Mouse (Mus musculus): ENCODE measurements around the gene Polr2l. TPM values are rescaled to one million over a fixed set of nuclear protein-coding genes. Genes with fewer than 3 reads are reported as not detected.

The Polr2l gene
- polyA plus RNA-seq, 1 experiment from 2014 or later = 73.3 TPM

DNA sequence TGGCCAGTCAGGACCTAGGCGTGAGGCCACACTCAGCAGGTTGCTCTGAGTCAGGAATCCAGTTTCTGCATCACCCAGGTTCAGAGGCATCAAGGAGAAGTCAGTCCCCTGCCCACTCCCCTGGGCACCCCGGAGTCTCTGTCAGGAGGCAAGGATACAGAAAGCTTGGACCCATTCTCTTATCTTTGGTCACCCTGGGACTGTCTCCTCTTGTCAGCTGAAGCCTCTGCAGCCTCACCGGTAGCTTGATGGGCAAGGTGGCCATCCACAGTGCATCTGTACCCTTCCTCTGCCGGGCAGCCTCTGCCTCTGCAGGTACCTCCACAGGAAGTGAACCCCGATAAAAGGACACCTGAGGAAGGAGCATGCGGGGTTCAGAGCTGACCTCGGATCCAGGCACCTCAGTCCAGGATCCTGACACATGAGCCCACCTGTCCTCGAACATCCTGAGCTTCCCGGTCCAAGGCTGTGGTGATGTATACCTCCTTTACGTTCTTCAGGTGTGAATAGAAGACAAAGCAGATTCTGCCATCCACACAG is 35.7 kb downstream of the Polr2l start:
- Histone ChIP-seq H3K36me3 (ENCODE audit: control insufficient read depth, insufficient read depth, low read length) (peaks cover 20% of the 10 kb centered on the region), H3K27me3 (ENCODE audit: control insufficient read depth, insufficient read depth, low read length) (no peaks in the 10 kb centered on the region), H3K4me2 (ENCODE audit: low read depth, severe bottlenecking) (no peak overlapping the region), H3K4me3 (ENCODE audit: low read depth, low read length) (no peak overlapping the region), H3K27ac (replicated peaks; ENCODE audit: low read depth, low read length) (no peak overlapping the region), H3K4me1 (ENCODE audit: control insufficient read depth, insufficient read depth, low read length) (peaks cover 29% of the 10 kb centered on the region), H3K9ac (ENCODE audit: low read length) (no peak overlapping the region), H3K9me3 (ENCODE audit: control insufficient read depth, low read length) (no peaks in the 10 kb centered on the region)
- no peak for DNase-seq (ENCODE audit: low spot score)
- 96% methylated on average over 10 of the region's 10 CpGs for WGBS
- no peak for ATAC-seq (ENCODE audit: insufficient number of reproducible peaks, low FRiP score, low TSS enrichment, low read depth)

DNA sequence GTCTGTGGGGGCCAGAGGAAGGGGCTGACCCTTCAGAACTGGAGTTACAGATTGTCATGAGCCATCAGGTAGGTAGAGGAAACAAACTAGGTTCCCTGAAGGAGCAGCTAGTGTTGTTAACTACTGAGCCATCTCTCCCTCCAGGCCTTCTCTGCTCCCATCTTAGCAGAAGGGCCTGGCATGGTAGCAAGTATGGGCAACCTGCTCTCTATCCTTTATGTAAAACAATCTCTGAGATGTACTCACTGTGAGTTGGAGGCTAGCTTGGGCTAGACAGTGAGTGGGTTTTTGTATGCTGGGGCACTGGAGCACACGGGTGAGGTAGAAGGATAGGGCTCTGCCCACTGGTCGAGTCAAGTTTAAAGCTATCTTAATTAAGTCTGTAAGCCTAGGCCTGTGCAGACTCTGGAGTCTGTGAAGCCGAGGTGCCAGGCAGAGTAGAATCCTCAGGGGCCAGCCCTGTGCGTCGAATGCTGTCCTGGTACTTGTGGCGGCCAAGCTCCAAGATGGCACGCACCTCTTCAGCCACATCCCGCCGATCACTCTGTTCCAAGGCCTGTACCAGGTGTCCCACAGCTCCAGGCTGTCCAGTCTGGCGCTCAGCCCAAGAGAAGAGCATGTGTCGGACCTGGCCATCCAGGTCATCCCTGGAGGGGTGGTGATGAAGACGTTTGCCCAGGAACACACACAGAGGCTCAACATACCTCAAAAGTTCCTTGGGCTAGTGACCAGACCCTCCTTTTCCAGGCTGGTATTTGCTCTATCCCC is 36.5 kb downstream of the Polr2l start:
- Histone ChIP-seq H3K4me2 (ENCODE audit: low read depth, severe bottlenecking) (no peak overlapping the region), H3K27ac (replicated peaks; ENCODE audit: low read depth, low read length) (no peak overlapping the region), H3K9me3 (ENCODE audit: control insufficient read depth, low read length) (no peaks in the 10 kb centered on the region), H3K4me3 (ENCODE audit: low read depth, low read length) (no peak overlapping the region), H3K36me3 (ENCODE audit: control insufficient read depth, insufficient read depth, low read length) (peaks cover 20% of the 10 kb centered on the region), H3K4me1 (ENCODE audit: control insufficient read depth, insufficient read depth, low read length) (peaks cover 28% of the 10 kb centered on the region), H3K9ac (ENCODE audit: low read length) (no peak overlapping the region), H3K27me3 (ENCODE audit: control insufficient read depth, insufficient read depth, low read length) (no peaks in the 10 kb centered on the region)
- no peak for DNase-seq (ENCODE audit: low spot score)
- 94% methylated on average over 12 of the region's 12 CpGs for WGBS
- ATAC-seq (ENCODE audit: insufficient number of reproducible peaks, low FRiP score, low TSS enrichment, low read depth) = no peak

DNA sequence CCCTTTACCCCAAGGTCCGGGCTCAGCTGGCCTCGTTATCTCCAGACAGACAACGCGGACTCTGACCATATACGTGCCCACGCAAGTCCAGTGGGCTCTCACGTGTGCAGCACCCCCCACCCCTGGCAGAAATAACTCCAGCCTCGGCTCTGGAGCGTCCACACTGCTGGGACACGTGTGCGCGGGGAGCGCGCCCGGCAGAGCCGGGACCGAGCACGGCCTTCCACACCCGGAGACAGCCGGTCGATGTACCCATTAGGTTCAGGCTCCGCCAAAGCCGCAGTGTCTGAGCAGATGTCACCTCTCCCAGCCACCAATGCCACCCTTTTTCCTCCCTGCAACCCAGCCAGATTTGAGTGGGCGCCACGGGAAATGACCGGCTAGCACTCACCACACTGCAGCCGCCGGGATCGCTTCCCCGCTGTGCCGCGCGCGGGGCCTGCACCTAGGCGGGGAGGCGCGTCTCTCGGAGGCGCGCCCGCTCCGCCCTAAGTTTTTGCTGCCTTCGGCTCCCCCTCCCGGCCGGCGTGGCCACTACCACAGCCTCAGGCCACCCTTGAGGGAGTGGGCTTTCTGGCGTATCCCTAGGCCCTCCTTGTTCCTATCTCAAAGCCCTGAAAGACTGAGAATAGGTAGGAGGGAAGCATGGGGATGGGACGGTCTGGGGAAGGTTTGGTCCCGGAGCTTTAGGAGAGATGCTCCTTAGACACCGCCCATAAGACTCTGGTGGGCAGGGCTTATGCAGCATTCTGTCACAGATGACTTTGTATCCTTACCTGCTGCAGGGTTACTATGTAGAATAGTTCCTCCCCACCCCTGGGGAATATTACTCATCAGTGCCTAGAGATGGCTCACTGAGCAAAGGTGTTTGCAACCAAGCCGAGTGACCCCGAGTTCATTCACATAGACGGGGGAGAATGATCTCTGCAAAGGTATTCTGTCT is 37.5 kb downstream of the Polr2l start, which contains the start of gene Slc25a22:
Gene Slc25a22 (minus strand): TSS at position 715 of the 943 bp plus-strand sequence.
- Histone ChIP-seq H3K4me3 (ENCODE audit: low read depth, low read length) (peak within 1 kb of the TSS; percentile 43), H3K36me3 (ENCODE audit: control insufficient read depth, insufficient read depth, low read length) (peaks cover 20% of the 10 kb centered on the region), H3K9me3 (ENCODE audit: control insufficient read depth, low read length) (no peaks in the 10 kb centered on the region), H3K27me3 (ENCODE audit: control insufficient read depth, insufficient read depth, low read length) (no peaks in the 10 kb centered on the region), H3K4me1 (ENCODE audit: control insufficient read depth, insufficient read depth, low read length) (peaks cover 18% of the 10 kb centered on the region), H3K27ac (replicated peaks; ENCODE audit: low read depth, low read length) (no peak within 1 kb of the TSS), H3K4me2 (ENCODE audit: low read depth, severe bottlenecking) (peak within 1 kb of the TSS; percentile 88), H3K9ac (ENCODE audit: low read length) (peak within 1 kb of the TSS; percentile 72)
- ATAC-seq (ENCODE audit: insufficient number of reproducible peaks, low FRiP score, low TSS enrichment, low read depth) (peak; percentile 48), DNase-seq (ENCODE audit: low spot score) (peak; percentile 90)
- 6% methylated on average over 53 of the region's 53 CpGs for WGBS

DNA sequence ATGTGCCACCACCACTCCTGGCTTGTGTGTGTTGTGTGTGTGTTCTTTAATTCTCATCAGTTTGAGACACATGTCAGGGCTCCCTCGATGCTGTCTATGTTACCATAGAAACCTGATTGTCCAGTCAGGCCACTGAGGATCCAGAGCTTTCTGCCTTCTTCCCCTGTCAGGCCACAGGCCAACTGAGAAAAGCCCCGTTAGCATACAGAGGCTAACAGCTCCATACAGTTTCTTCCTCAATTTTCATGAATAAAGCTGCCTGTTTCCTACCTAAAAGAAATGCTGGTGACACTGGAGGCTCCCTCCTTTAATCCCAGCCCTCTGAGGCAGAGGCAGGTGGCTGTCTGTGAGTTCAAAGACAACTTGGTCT is 38.4 kb downstream of the Polr2l start:
- ATAC-seq (ENCODE audit: insufficient number of reproducible peaks, low FRiP score, low TSS enrichment, low read depth) (no peak), DNase-seq (ENCODE audit: low spot score) (no peak)
- no peak overlapping the region for H3K9ac ChIP-seq (ENCODE audit: low read length)
- peaks cover 16% of the 10 kb centered on the region for H3K36me3 ChIP-seq (ENCODE audit: control insufficient read depth, insufficient read depth, low read length)
- no peak overlapping the region for H3K27ac ChIP-seq (replicated peaks; ENCODE audit: low read depth, low read length)
- no peaks in the 10 kb centered on the region for H3K9me3 ChIP-seq (ENCODE audit: control insufficient read depth, low read length)
- H3K4me1 ChIP-seq (ENCODE audit: control insufficient read depth, insufficient read depth, low read length) = peaks cover 11% of the 10 kb centered on the region
- WGBS = 71% methylated on average over 2 of the region's 2 CpGs
- peak overlapping the region; percentile 43 for H3K4me3 ChIP-seq (ENCODE audit: low read depth, low read length)
- H3K27me3 ChIP-seq (ENCODE audit: control insufficient read depth, insufficient read depth, low read length) = no peaks in the 10 kb centered on the region
- H3K4me2 ChIP-seq (ENCODE audit: low read depth, severe bottlenecking) = peak overlapping the region; percentile 88

DNA sequence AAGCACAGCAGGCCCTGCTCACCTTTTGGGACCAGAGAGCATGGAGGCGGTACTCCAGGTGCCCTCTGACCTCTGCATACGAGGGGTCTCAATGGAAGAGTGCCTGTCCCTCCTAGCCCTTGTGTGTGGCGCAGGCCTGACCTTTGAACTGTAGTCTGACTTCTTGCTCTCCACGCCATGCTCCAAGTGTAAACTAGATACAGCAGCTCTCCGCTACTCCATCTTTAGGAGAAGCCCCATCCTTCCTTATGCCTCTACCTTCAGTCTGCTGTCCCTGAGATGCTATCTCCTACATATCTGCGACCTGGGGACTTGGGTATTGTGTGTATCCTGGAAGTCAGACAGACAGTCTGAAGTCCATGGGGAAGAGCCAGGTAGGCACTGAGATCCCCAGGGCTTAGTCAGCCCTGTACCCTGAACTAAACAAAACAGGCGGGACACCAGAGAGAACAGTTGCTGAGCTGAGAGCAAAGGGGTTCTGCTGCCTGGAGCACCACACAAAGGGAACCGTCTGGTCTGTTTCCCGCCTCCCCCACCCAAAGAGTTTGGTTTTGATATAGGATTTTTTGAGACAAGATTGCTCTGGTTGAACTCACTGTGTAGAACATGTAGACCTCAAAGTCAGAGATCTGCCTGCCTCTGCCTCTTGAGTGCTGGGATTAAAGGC is 38.9 kb downstream of the Polr2l start:
- Histone ChIP-seq H3K27ac (replicated peaks; ENCODE audit: low read depth, low read length) (no peak overlapping the region), H3K4me2 (ENCODE audit: low read depth, severe bottlenecking) (no peak overlapping the region; the same call in 1 of the 2 replicates)
- ATAC-seq (ENCODE audit: insufficient number of reproducible peaks, low FRiP score, low TSS enrichment, low read depth) = no peak

DNA sequence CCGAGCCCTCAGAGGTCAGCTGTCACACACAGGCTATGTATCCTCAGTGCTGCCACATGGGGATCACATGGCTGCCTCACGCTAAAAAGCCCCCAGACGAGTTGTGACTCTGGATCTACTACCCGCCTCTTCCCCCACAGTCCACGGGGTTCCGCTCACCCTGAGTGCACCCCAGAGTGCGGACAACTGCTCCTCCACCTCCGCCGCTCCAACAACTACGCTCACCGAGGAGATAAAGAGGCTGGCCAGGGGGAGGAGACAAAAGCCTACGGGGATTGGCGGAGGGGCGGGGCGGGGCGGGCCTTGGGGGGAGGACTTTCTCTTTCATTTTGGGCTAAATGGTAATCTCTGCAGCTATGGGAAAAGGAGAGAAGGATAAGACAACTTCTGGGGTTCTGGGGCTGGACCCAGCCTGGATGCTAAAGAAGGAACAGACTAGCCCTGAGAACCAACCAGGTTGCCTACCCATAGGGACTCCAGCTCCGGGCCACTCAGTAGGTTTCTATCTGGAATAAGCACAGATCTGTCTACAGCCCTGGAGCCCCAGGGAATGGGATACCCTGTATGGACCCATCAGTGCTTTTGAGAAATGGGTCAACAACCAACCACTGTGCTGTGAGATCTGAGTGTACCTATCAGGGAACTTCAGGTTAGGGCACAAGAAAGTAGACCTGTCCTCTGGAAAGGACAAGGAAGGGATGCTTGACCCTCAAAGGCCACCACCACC is 39.6 kb downstream of the Polr2l start:
- H3K36me3 ChIP-seq (ENCODE audit: control insufficient read depth, insufficient read depth, low read length) = peaks cover 13% of the 10 kb centered on the region
- 4% methylated on average over 16 of the region's 17 CpGs for WGBS
- no peak overlapping the region for H3K27ac ChIP-seq (replicated peaks; ENCODE audit: low read depth, low read length)

More for the DNA sequence above, 38.9 kb downstream of the Polr2l start:
- no peak for DNase-seq (ENCODE audit: low spot score)
- H3K27me3 ChIP-seq (ENCODE audit: control insufficient read depth, insufficient read depth, low read length) = no peaks in the 10 kb centered on the region
- H3K36me3 ChIP-seq (ENCODE audit: control insufficient read depth, insufficient read depth, low read length) = peaks cover 16% of the 10 kb centered on the region
- peaks cover 10% of the 10 kb centered on the region for H3K4me1 ChIP-seq (ENCODE audit: control insufficient read depth, insufficient read depth, low read length)
- H3K4me3 ChIP-seq (ENCODE audit: low read depth, low read length) = 0 out of 2 replicates have a peak overlapping the region, but pooled peaks have one; percentile 43
- WGBS = 77% methylated on average over 9 of the region's 9 CpGs
- H3K9me3 ChIP-seq (ENCODE audit: control insufficient read depth, low read length) = no peaks in the 10 kb centered on the region
- no peak overlapping the region for H3K9ac ChIP-seq (ENCODE audit: low read length)

DNA sequence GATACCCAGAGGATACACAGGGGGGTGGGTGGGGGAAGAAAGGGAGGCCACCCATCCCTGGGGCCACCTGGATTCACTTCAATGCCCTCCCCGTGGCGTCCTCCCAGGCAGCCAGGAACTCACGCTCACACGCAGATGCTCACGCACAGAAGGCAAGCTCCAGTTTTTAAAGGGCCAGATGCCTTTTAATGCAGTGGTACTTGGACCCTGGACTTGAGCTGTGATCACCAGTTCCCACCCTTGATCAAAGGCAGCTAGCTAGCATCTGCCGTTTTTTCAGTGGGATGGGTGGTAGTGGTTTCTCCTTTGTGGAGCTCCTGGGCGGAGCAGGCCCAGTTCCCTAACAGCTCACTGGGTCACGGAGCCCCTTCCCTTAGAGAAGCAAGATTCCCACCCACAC is 40.5 kb downstream of the Polr2l start:
- Histone ChIP-seq H3K9me3 (ENCODE audit: control insufficient read depth, low read length) (no peaks in the 10 kb centered on the region), H3K4me1 (ENCODE audit: control insufficient read depth, insufficient read depth, low read length) (peaks cover 10% of the 10 kb centered on the region), H3K4me2 (ENCODE audit: low read depth, severe bottlenecking) (peak overlapping the region; percentile 71), H3K9ac (ENCODE audit: low read length) (peak overlapping the region; percentile 44), H3K4me3 (ENCODE audit: low read depth, low read length) (peak overlapping the region; percentile 39), H3K27ac (replicated peaks; ENCODE audit: low read depth, low read length) (no peak overlapping the region), H3K36me3 (ENCODE audit: control insufficient read depth, insufficient read depth, low read length) (peaks cover 7% of the 10 kb centered on the region), H3K27me3 (ENCODE audit: control insufficient read depth, insufficient read depth, low read length) (no peaks in the 10 kb centered on the region)
- WGBS = 15% methylated on average over 8 of the region's 8 CpGs
- DNase-seq (ENCODE audit: low spot score) (peak; percentile 67), ATAC-seq (ENCODE audit: insufficient number of reproducible peaks, low FRiP score, low TSS enrichment, low read depth) (no peak)

More for the DNA sequence above, 39.6 kb downstream of the Polr2l start:
- Histone ChIP-seq H3K9ac (ENCODE audit: low read length) (0 out of 2 replicates have a peak overlapping the region, but pooled peaks have one; percentile 8), H3K9me3 (ENCODE audit: control insufficient read depth, low read length) (no peaks in the 10 kb centered on the region), H3K27me3 (ENCODE audit: control insufficient read depth, insufficient read depth, low read length) (no peaks in the 10 kb centered on the region), H3K4me1 (ENCODE audit: control insufficient read depth, insufficient read depth, low read length) (peaks cover 10% of the 10 kb centered on the region), H3K4me3 (ENCODE audit: low read depth, low read length) (peak overlapping the region; percentile 39), H3K4me2 (ENCODE audit: low read depth, severe bottlenecking) (peak overlapping the region; percentile 71)
- ATAC-seq (ENCODE audit: insufficient number of reproducible peaks, low FRiP score, low TSS enrichment, low read depth) (no peak), DNase-seq (ENCODE audit: low spot score) (peak; percentile 49)

Data from limb, embryonic 11.5 days (tissue).